Mouse (Mus musculus): Measurements from ENCODE around the gene Ulk4. TPM values are rescaled to one million over a fixed set of nuclear protein-coding genes. Genes with fewer than 3 reads are reported as not detected.
A peak's percentile ranks its signal among the peaks of the same experiment; 100 is the strongest.

The Ulk4 gene
- polyA plus RNA-seq, 1 experiment from 2014 or later = 161 TPM

GRCm38 (mm10) chr9:121172123-121172522 lies 104.9 kb downstream of the Ulk4 start:
- no peak overlapping the region for H3K9ac ChIP-seq (ENCODE audit: low read depth, low read length)
- DNase-seq (ENCODE audit: low spot score) = no peak
- H3K9me3 ChIP-seq (ENCODE audit: control insufficient read depth, low read length) = no peaks in the 10 kb centered on the region
- H3K4me2 ChIP-seq (replicated peaks; ENCODE audit: low read depth, low read length) = no peak overlapping the region
- no peaks in the 10 kb centered on the region for H3K27me3 ChIP-seq (ENCODE audit: control insufficient read depth, insufficient read depth, low read length)
- H3K4me3 ChIP-seq (ENCODE audit: low read depth, low read length) = no peak overlapping the region
- H3K4me1 ChIP-seq (replicated peaks; ENCODE audit: control insufficient read depth, insufficient read depth, low read length) = no peaks in the 10 kb centered on the region
- ATAC-seq (ENCODE audit: low FRiP score) = no peak
- no peaks in the 10 kb centered on the region for H3K36me3 ChIP-seq (ENCODE audit: control insufficient read depth, insufficient read depth, low read length)
- WGBS = 87% methylated on average over 6 of the region's 6 CpGs
- no peak overlapping the region for H3K27ac ChIP-seq (ENCODE audit: low read depth, low read length)

GRCm38 (mm10) chr9:121171609-121172008 lies 105.4 kb downstream of the Ulk4 start:
- Histone ChIP-seq H3K4me1 (replicated peaks; ENCODE audit: control insufficient read depth, insufficient read depth, low read length) (no peaks in the 10 kb centered on the region), H3K9ac (ENCODE audit: low read depth, low read length) (no peak overlapping the region), H3K4me3 (ENCODE audit: low read depth, low read length) (no peak overlapping the region), H3K4me2 (replicated peaks; ENCODE audit: low read depth, low read length) (no peak overlapping the region), H3K9me3 (ENCODE audit: control insufficient read depth, low read length) (no peaks in the 10 kb centered on the region), H3K36me3 (ENCODE audit: control insufficient read depth, insufficient read depth, low read length) (no peaks in the 10 kb centered on the region), H3K27ac (ENCODE audit: low read depth, low read length) (no peak overlapping the region), H3K27me3 (ENCODE audit: control insufficient read depth, insufficient read depth, low read length) (no peaks in the 10 kb centered on the region)
- no peak for DNase-seq (ENCODE audit: low spot score)
- no peak for ATAC-seq (ENCODE audit: low FRiP score)
- WGBS = 85% methylated on average over 6 of the region's 6 CpGs

- Histone ChIP-seq H3K4me2 (replicated peaks; ENCODE audit: low read depth, low read length) (no peak overlapping the region), H3K36me3 (ENCODE audit: control insufficient read depth, insufficient read depth, low read length) (no peaks in the 10 kb centered on the region), H3K27me3 (ENCODE audit: control insufficient read depth, insufficient read depth, low read length) (no peaks in the 10 kb centered on the region), H3K4me3 (ENCODE audit: low read depth, low read length) (no peak overlapping the region), H3K27ac (ENCODE audit: low read depth, low read length) (no peak overlapping the region), H3K9me3 (ENCODE audit: control insufficient read depth, low read length) (no peaks in the 10 kb centered on the region), H3K9ac (ENCODE audit: low read depth, low read length) (no peak overlapping the region), H3K4me1 (replicated peaks; ENCODE audit: control insufficient read depth, insufficient read depth, low read length) (no peaks in the 10 kb centered on the region)
- ATAC-seq (ENCODE audit: low FRiP score) = no peak
- DNase-seq (ENCODE audit: low spot score) = no peak
- 77% methylated on average over 7 of the region's 7 CpGs for WGBS
These were observed 112.4 kb downstream of the Ulk4 start for GRCm38 (mm10) chr9:121164607-121165006.

GRCm38 (mm10) chr9:121162789-121163188 lies 114.2 kb downstream of the Ulk4 start:
- H3K4me1 ChIP-seq (replicated peaks; ENCODE audit: control insufficient read depth, insufficient read depth, low read length) = no peaks in the 10 kb centered on the region
- no peak overlapping the region for H3K27ac ChIP-seq (ENCODE audit: low read depth, low read length)
- no peak overlapping the region for H3K9ac ChIP-seq (ENCODE audit: low read depth, low read length)
- no peaks in the 10 kb centered on the region for H3K36me3 ChIP-seq (ENCODE audit: control insufficient read depth, insufficient read depth, low read length)
- WGBS = 58% methylated on average over 5 of the region's 5 CpGs
- no peaks in the 10 kb centered on the region for H3K9me3 ChIP-seq (ENCODE audit: control insufficient read depth, low read length)
- H3K4me2 ChIP-seq (replicated peaks; ENCODE audit: low read depth, low read length) = no peak overlapping the region
- ATAC-seq (ENCODE audit: low FRiP score) (no peak), DNase-seq (ENCODE audit: low spot score) (peak; percentile 54)
- H3K27me3 ChIP-seq (ENCODE audit: control insufficient read depth, insufficient read depth, low read length) = no peaks in the 10 kb centered on the region
- no peak overlapping the region for H3K4me3 ChIP-seq (ENCODE audit: low read depth, low read length)

- Histone ChIP-seq H3K36me3 (ENCODE audit: control insufficient read depth, insufficient read depth, low read length) (no peaks in the 10 kb centered on the region), H3K4me3 (ENCODE audit: low read depth, low read length) (no peak overlapping the region), H3K4me2 (replicated peaks; ENCODE audit: low read depth, low read length) (no peak overlapping the region), H3K9me3 (ENCODE audit: control insufficient read depth, low read length) (no peaks in the 10 kb centered on the region), H3K4me1 (replicated peaks; ENCODE audit: control insufficient read depth, insufficient read depth, low read length) (no peaks in the 10 kb centered on the region), H3K27ac (ENCODE audit: low read depth, low read length) (no peak overlapping the region), H3K27me3 (ENCODE audit: control insufficient read depth, insufficient read depth, low read length) (no peaks in the 10 kb centered on the region), H3K9ac (ENCODE audit: low read depth, low read length) (no peak overlapping the region)
- 95% methylated on average over 12 of the region's 12 CpGs for WGBS
- ATAC-seq (ENCODE audit: low FRiP score) (no peak), DNase-seq (ENCODE audit: low spot score) (no peak)
These were observed 115.0 kb downstream of the Ulk4 start for GRCm38 (mm10) chr9:121161818-121162565.

GRCm38 (mm10) chr9:121156253-121156831 lies 120.7 kb downstream of the Ulk4 start:
- ATAC-seq (ENCODE audit: low FRiP score) = no peak
- H3K27ac ChIP-seq (ENCODE audit: low read depth, low read length) = no peak overlapping the region

GRCm38 (mm10) chr9:121153276-121153675 lies 123.7 kb downstream of the Ulk4 start:
- Histone ChIP-seq H3K27me3 (ENCODE audit: control insufficient read depth, insufficient read depth, low read length) (no peaks in the 10 kb centered on the region), H3K4me2 (replicated peaks; ENCODE audit: low read depth, low read length) (no peak overlapping the region), H3K27ac (ENCODE audit: low read depth, low read length) (no peak overlapping the region), H3K9ac (ENCODE audit: low read depth, low read length) (no peak overlapping the region), H3K9me3 (ENCODE audit: control insufficient read depth, low read length) (no peaks in the 10 kb centered on the region), H3K36me3 (ENCODE audit: control insufficient read depth, insufficient read depth, low read length) (no peaks in the 10 kb centered on the region), H3K4me3 (ENCODE audit: low read depth, low read length) (no peak overlapping the region), H3K4me1 (replicated peaks; ENCODE audit: control insufficient read depth, insufficient read depth, low read length) (no peaks in the 10 kb centered on the region)
- ATAC-seq (ENCODE audit: low FRiP score) (no peak), DNase-seq (ENCODE audit: low spot score) (no peak)
- WGBS = 91% methylated on average over 5 of the region's 5 CpGs

More at GRCm38 (mm10) chr9:121156253-121156831, 120.7 kb downstream of the Ulk4 start:
- H3K9ac ChIP-seq (ENCODE audit: low read depth, low read length) = no peak overlapping the region
- no peaks in the 10 kb centered on the region for H3K27me3 ChIP-seq (ENCODE audit: control insufficient read depth, insufficient read depth, low read length)
- no peak overlapping the region for H3K4me2 ChIP-seq (replicated peaks; ENCODE audit: low read depth, low read length)
- WGBS = 77% methylated on average over 9 of the region's 9 CpGs
- no peak for DNase-seq (ENCODE audit: low spot score)
- no peaks in the 10 kb centered on the region for H3K36me3 ChIP-seq (ENCODE audit: control insufficient read depth, insufficient read depth, low read length)
- H3K4me1 ChIP-seq (replicated peaks; ENCODE audit: control insufficient read depth, insufficient read depth, low read length) = no peaks in the 10 kb centered on the region
- no peaks in the 10 kb centered on the region for H3K9me3 ChIP-seq (ENCODE audit: control insufficient read depth, low read length)
- no peak overlapping the region for H3K4me3 ChIP-seq (ENCODE audit: low read depth, low read length)

- Histone ChIP-seq H3K36me3 (ENCODE audit: control insufficient read depth, insufficient read depth, low read length) (no peaks in the 10 kb centered on the region), H3K4me3 (ENCODE audit: low read depth, low read length) (no peak overlapping the region), H3K9me3 (ENCODE audit: control insufficient read depth, low read length) (no peaks in the 10 kb centered on the region), H3K4me2 (replicated peaks; ENCODE audit: low read depth, low read length) (no peak overlapping the region), H3K4me1 (replicated peaks; ENCODE audit: control insufficient read depth, insufficient read depth, low read length) (no peaks in the 10 kb centered on the region), H3K27me3 (ENCODE audit: control insufficient read depth, insufficient read depth, low read length) (no peaks in the 10 kb centered on the region), H3K27ac (ENCODE audit: low read depth, low read length) (no peak overlapping the region), H3K9ac (ENCODE audit: low read depth, low read length) (no peak overlapping the region)
- 41% methylated on average over 3 of the region's 3 CpGs for WGBS
- DNase-seq (ENCODE audit: low spot score) (no peak), ATAC-seq (ENCODE audit: low FRiP score) (no peak)
These were observed 128.4 kb downstream of the Ulk4 start for GRCm38 (mm10) chr9:121148602-121149001.

- Histone ChIP-seq H3K36me3 (ENCODE audit: control insufficient read depth, insufficient read depth, low read length) (no peaks in the 10 kb centered on the region), H3K27me3 (ENCODE audit: control insufficient read depth, insufficient read depth, low read length) (no peaks in the 10 kb centered on the region), H3K9ac (ENCODE audit: low read depth, low read length) (no peak overlapping the region), H3K27ac (ENCODE audit: low read depth, low read length) (no peak overlapping the region), H3K4me2 (replicated peaks; ENCODE audit: low read depth, low read length) (no peak overlapping the region), H3K4me1 (replicated peaks; ENCODE audit: control insufficient read depth, insufficient read depth, low read length) (no peaks in the 10 kb centered on the region), H3K4me3 (ENCODE audit: low read depth, low read length) (no peak overlapping the region), H3K9me3 (ENCODE audit: control insufficient read depth, low read length) (no peaks in the 10 kb centered on the region)
- WGBS = 87% methylated on average over 6 of the region's 6 CpGs
- ATAC-seq (ENCODE audit: low FRiP score) (no peak), DNase-seq (ENCODE audit: low spot score) (no peak)
These were observed 133.8 kb downstream of the Ulk4 start for GRCm38 (mm10) chr9:121143208-121143607.
